Mouse (Mus musculus) left cerebral cortex, postnatal 14 days (tissue): ENCODE results near the gene Hvcn1. TPM values are rescaled to one million over a fixed set of nuclear protein-coding genes. Genes with fewer than 3 reads are reported as not detected.

Experiments
- DNase-seq, 2 experiments: peaks; one replicate each; pipeline ENCODE4 v3.0.0; 2021 to 2022; ENCODE audit warnings: low spot score in 2 of 2, mixed read lengths in 1 of 2
- intact Hi-C: fragments of 180-260 bp; cut with DNase I; formaldehyde crosslinking; loops from one replicate; pipeline ENCODE4 v1.15.1; 2025
- total RNA-seq, 2 experiments: library from RNA; stranded (reverse); gene quantifications; 2 replicates each; pipeline ENCODE4 v1.2.3; 2021

The Hvcn1 gene
- total RNA-seq, 2 experiments from 2014 or later = 2.0 to 2.4 TPM

DNA sequence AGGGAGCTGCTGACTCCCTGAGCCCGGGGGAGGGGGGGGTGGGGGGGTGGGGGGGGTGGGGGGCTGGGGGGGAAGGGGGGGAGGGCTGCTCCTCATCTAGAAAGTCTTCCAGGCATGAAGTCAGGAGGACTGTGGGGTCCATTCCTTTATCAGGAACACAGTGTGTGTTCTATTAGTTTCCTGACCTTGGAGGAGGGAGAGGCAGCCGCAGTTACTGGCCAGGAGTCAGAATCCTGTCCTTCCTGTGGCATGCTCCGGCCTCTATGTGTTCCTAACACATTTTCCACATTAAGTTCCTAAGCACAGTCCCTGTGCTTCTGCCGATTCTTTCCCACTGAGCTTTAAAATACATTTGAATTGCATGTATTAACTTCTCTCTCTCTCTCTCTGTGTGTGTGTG lies 22.2 kb downstream of the Hvcn1 start:
- intact Hi-C loops = no loop called here

DNA sequence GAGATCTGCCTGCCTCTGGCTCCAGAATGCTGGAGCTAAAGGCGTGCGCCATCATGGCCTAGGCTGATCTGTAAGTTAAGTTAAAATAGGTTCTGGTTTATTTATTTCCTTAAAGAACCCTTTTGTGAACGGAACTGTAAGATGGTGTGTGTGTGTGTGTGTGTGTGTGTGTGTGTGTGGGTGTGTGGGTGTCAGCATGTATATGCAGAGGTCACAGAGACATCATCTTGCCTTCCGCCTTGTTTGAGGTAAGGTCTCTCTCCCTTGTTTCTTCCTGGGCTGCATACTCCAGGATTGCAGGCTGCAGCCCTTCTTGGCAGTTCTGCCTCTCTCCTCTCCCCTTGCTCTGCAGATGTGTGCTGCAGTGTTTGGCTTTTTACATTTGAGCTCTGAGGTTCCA lies 24.2 kb downstream of the Hvcn1 start:
- no peak for DNase-seq
- intact Hi-C loops = no loop called here

More for the DNA sequence above, 22.2 kb downstream of the Hvcn1 start:
- no peak for DNase-seq

DNA sequence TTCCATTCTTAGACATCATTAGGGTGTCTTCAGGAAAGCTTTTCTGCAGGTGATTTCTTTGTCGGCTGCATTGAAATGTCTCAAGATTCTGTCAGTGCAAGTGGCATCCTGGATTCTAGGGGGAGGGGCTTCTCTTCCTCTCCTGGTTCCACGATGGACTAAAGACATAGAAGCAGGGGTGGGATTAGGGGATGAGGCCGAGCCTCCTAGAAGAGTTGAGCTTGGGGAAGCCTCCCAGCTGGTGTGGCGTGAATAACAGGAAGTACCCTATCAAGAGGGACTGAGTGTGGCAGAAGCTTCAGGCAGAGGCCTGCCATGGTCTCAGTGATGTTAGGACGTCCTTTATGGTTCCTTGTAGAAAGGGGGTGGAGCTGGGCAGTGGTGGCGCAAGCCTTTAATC lies 24.8 kb downstream of the Hvcn1 start:
- DNase-seq = no peak
- intact Hi-C loops = no loop called here

DNA sequence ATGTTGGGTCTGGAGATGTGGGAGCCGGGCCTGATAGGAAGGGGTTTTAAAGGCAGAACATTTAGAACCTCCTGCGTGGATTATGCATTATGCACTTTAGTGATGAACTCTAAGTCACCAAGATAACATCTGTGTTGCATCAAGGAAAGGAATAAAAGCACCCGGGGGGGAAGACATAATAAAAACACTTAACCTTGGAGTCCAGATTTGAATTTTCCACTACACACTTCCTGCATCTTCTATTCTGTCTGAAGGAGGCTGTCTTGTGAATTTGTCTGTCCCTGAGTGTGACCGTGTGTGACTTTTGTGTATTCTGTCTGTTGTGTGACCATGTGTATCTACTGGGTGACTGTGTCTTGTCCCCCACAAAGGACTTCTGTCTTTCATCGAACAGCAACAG lies 25.4 kb downstream of the Hvcn1 start:
- DNase-seq = no peak
- intact Hi-C loops = no loop called here

DNA sequence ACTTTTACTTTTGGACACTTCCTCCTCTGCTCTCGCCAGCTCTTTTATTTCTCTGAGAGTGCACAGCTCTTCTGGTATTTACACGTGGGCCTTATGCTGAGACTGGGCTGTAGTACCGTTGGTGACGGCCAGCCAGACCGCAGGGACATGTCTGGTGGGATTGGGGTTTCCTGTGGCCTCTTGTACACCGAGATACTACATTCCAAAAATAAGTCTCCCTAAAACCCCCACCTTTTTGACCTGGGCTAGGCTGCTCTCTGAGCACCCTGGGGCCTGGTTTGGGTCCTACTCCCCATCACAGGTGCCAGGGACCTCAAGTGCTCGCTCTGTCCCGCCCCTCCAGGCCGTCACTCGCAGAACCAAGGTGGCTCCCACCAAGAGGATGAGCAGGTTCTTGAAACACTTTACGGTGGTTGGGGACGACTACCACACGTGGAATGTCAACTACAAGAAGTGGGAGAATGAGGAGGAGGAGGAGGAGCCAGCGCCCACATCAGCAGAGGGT lies 26.5 kb downstream of the Hvcn1 start:
- DNase-seq = no peak
- intact Hi-C loops = no loop called here

DNA sequence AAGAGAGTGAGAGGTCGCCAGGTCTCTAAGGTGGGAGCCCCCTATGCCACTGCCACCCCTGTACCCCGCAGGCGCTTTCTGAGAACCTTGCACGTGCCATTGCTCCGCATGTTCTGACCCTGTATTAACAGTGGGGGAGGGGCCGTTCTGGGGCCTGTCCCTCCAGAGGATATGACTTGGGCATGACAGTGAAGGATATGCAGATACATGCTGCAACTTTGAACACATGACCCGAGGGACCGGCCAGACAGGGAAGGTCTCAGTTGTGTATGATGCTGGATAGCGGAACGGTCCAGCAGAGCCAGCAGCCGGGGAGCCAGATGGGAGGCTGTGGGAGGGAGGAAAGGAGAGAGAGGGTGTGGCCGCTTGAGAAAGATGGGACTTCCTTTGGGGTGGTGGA lies 27.1 kb downstream of the Hvcn1 start:
- intact Hi-C loops = no loop called here
- DNase-seq = no peak

DNA sequence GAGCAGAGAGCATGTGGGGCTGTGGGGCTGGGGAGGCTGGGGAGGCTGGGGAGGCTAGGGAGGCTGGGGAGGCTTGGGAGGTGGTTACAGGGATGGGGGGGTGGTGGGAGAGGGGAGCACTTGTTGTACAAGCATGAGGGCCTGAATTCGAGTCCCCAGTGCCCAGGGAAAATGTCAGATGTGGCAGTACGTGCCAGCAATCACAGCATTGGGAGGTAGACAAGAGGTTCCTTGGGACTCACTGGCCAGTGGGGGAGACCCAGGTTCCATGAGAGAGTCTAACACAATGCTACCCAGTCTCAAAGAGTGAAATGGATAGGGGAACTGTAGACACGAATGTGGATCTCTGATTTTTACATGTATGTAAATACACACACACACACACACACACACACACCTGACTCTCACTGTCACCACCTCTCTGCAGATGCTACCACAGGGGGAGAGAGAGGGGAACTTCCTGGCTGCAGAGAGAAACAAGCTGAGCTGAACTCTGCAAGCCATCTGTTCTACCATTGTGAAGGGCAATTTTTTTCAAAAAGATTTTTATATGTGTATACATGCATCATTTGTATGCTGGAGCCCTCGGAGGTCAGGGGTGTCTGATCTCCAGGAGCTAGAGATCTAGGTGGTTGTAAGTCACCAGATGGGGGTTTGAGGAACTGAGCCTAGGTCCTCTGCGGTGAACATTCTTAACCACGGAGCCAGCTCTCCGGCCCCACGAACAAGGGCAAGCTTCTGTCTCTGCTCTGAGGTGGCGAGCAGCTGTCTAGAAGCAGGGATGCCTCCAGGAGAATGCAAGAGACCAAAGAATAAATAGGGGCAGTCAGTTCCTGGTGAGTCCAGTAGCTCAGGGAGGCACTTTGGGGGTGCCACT lies 28.0 kb downstream of the Hvcn1 start:
- DNase-seq = no peak
- intact Hi-C loops = loop anchor here (5.0 kb wide), 1 partner anchor 57 kb away; no protein-coding TSS in a partner anchor

DNA sequence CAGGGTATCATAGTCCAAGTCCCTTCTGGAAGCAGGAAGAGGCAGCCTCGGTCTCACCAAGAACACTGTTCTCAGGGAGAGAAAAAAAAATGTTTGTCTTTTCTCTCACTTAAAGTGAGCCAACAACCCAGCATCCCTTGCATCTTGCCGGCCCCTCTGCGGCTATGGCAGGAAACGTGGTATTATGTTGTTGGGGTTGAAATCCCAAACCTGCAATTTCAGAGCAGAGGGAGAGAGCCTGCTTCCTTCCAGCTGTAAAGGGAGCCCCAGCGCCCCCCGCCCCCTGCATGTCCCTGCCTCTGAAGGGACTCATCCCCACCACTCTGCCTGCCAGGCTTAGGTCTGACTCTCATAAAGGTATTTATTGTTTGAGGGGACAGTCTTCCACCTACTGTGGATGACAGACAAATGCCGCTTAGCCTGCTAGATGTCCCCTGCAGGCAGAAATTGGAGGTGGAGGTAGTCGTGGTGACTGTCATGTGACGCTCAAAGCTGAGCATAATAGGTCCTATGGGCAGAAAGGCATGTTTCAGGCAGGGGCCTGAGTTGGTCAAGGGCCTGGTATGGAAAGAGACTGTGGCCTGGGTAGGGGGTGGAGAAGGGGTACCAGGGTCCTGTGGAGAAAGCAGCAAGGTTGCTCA lies 28.7 kb downstream of the Hvcn1 start:
- no peak for DNase-seq
- intact Hi-C loops = loop anchor here (5.0 kb wide), 1 partner anchor 58 kb away; no protein-coding TSS in a partner anchor

DNA sequence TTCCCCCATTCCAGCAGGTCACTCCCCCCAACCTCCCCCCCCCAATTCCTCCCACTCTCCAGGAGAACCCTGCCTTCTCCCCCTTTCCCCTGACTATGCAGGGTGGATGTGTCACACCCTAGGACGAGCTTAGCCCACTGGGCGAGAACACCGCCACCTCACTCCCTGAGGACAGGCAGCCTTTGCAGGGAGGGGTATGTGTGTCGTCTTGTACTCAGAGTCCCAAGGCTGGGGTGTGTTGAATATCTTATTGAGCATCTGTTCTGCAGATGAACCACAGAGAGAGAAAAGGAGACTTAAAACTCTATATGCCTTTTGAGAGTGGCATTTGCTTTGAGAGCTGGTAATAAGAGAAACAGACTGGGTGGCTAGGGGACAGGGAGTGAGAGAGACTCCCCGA lies 30.6 kb downstream of the Hvcn1 start:
- intact Hi-C loops = loop anchor here (5.0 kb wide), 1 partner anchor 60 kb away; no protein-coding TSS in a partner anchor
- peak; percentile 37 to 73 for DNase-seq

DNA sequence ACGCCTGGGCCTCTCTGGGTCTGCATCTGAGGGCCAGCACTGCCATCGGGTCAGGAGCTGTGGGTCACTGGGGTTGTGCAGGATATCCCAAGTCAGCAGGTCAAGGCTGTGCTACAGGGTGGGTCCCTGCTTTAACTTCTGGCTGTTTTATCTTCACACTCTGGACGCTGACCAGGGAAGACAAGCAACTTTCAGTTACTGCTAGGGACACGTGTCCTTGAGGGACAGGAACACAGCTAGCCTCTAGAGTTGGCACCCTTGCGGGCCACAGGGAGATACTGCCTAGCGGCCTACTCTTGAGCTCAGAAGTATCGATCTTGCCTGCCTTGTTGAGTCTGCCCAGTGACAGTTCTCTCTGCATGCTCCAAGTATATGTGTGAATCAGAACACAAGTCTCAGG lies 33.0 kb downstream of the Hvcn1 start:
- intact Hi-C loops = loop anchor here (5.0 kb wide), 1 partner anchor 62 kb away; no protein-coding TSS in a partner anchor

DNA sequence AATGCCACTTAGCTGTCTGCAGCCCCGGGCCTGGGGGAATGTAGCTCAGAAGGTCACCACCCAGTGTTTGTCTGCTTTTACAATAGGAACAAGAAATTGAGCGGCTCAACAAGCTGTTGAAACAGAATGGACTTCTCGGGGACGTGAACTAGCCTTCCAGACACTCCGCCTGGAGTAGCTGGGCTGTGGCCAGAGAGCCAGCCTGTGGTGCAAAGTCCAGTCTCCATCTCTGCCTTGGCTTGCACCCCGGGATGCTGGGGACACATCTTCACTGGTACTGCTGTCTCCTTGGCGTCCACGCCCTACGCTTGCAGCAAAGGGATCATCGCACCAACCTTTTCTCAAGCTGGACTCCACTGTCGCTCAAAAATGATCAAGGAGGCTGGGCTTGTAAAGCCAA lies 33.9 kb downstream of the Hvcn1 start:
- intact Hi-C loops = no loop called here
- no peak for DNase-seq

More for the DNA sequence above, 33.0 kb downstream of the Hvcn1 start:
- DNase-seq = no peak

DNA sequence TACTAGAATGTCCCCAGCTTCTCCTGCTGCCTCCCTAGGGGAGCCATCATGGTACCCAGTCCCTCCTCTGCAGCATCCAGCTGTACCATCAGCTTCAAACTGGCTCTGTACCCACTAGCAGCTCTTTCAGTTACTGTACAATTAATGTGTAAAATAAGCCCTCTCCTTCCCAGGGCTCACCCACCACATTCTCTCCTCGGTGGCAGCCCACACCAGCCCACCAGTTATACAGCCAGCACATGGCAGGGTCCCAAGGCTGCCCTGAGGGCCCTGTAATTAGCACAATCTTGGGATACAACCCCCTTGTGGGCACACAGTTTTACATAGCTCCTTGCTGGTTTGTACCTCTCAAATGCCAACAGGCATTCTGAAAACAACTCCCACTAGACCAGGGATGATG lies 34.4 kb downstream of the Hvcn1 start:
- intact Hi-C loops = no loop called here
- no peak for DNase-seq

DNA sequence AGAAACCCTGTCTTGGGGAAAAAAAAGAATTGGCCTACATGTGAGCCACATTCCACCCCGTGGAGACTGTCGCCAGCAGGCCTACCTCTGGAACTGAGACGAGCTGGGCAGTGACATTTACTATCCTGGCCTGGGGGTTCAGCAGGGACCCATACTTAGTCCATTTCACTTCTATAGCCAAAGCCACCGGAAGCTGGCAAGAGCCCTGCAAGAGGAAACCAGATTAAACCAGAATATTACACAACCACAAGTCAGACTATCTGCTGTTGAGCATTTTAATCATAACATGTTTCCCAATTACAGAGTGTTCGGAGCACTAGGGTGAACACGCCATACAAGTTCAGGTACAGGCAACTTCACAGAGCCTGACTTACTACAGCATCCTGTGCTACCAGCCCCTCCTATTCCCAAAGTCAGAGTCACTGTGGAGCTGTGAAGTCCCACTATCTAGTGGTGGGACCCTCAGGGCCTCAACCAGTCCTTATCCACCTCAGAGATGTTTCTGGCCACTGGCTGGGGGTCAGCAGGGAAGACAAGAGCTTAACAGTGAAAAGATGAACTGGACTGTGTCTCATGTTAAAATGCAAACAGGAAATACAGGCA lies 36.0 kb downstream of the Hvcn1 start:
- DNase-seq = no peak
- intact Hi-C loops = no loop called here

DNA sequence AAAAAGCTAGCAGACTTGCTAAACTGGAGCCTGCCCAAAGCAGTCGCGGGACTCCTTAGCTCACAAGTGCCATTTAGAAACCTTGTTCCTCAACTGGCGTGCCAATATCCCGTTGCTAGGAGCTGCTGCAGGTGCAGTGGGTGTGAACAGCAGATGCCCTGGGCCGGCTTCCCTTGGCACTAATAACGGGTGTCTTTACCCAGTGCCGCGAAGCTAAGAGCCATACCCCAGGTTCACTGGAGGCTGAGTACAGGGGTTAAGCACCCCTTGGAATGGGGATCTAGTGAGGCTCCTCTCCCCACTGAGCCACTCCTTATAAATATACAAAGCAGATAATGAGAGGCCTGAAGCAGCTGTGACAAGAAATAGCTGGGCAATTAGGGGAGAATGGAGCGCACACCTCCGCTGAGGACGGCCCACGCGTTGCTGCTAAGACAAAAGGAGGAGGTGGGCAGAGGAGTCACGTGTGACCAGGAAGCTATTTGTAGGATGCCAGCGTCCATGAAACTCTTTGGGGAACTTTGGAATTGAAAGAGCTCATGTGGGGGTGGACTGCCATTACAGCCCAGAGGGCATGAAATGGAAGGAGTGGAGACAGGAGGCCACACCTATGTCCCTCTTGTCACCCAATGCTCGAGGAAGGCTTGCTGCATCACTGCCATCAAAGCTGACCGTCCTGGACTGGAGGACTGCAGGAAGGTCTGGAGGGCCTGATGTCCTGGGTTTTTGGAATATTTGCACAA lies 37.3 kb downstream of the Hvcn1 start:
- intact Hi-C loops = no loop called here
- peak; percentile 49 to 66 for DNase-seq

DNA sequence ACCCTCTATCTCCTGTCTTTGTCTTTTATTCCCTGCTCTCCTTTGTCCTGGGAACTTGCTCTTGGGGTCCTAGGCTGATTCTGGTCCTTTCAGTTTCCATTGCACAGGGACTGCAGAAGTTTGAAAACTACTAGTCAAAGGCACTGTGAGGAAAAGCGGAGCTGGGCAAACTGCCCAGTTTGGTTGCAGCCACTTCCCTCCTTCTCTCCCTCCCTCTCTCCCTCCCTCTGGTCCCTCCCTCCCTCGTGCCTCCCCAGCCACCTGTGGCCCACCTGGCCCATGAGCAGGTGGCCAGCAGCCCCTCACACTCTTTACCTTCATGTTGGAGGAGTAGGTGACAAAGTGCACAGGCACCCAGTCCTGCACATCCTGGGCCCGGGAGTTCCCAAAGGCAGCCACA lies 38.6 kb downstream of the Hvcn1 start:
- intact Hi-C loops = no loop called here
- DNase-seq = peak in 1 of 2 experiments; percentile 49

DNA sequence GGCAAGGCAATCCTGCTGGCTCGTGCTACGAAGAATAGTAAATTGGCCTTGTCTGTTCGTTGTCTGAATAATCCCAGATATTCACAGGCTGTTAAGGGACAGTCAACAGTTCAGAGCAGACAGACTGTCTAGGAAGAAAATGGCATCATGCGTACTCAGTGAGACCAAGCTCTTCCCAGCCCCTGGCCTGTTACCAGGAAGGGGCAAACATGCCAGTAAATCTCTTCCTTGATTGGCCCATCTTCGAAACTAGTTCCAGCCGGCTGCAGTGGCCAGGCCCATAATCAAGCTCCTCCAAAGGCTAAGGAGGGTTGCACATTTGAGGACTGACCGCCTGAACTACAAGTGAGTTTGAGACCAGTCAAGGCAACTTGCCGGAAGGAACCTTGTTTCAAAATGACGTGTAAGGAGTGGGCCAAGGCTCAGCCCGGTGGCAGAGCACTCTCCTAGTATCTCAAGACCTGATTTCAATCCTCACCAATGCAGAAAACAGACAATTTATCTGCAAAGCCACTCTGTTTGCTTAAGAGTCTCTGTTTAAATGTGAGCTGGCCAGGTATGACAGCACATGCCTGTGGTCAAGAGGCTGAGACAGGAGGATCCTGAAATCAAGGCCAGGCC lies 40.1 kb downstream of the Hvcn1 start:
- no peak for DNase-seq

DNA sequence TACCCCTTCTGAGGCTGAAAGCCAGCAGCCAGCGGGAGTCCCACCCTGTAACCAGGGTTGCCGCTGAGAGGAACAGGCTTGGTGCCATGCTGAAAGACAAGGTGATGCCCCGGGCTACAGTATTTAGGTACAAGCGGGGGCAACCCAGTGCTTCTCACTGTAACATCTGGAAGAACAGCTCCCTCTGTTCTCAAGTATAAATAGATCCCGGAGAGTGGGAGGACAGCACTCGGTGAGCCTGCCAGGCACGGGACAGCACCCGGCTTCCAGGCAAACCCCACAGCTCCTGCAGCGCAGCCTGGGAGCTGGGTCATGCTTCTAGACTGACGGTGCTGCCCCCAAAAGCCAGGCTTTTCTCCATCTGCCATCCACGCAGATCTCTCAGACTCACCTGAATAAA lies 40.9 kb downstream of the Hvcn1 start:
- intact Hi-C loops = no loop called here
- peak; percentile 68 to 86 for DNase-seq

More for the DNA sequence above, 40.1 kb downstream of the Hvcn1 start:
- intact Hi-C loops = no loop called here

DNA sequence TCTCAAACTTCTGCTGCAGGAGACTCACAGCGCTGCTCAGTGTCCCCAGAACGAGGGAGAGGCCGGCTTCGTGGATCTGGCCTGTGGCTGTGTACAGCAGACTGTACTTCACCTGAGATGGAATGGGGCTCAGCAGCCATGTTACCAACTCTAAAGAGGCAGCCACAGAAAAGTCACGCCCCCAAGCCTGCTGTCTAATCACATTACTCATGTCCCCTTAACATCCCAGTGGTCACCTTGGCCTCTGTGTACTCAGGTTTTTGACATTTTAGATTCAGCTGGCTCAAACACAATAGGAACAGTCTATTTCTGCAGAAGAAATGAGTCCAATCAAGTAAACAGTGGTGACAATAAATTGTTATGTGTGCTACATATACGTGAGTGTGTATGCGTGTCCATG lies 41.3 kb downstream of the Hvcn1 start:
- intact Hi-C loops = no loop called here
- DNase-seq = no peak

DNA sequence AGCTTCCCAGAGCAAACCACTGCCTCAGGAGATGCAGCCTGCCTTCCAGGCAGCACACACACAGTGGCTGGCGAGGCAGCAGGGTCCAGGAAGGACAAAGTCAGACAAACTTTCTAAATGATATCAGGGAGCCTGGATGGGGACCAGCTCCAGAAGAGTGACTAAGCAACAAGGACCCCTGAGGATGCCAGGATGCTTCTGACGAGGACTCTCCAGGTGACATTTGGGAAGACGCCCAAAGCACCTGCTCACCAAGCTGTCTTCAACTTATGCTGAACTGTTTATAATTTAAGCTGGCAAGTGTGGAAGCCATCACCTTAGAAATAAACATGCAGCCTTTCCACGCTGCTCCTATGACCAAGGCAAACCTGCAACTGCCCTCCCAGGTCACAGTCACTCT lies 42.7 kb downstream of the Hvcn1 start:
- intact Hi-C loops = no loop called here
- DNase-seq = no peak
